Mouse (Mus musculus) ovary, adult 18-20 months (tissue): ENCODE measurements around the gene Dpp10.

Experiments
- DNase-seq: peaks from one replicate; pipeline ENCODE4 v3.0.0; 2022; ENCODE audit warnings: low spot score, mixed read lengths

Gene Dpp10

GRCm38 (mm10) chr1:124044925-124045640 is at the start of gene Dpp10:
Dpp10 (minus strand) TSS chr1:124045559.
- no peak for DNase-seq

GRCm38 (mm10) chr1:124048544-124048943 is 3.2 kb upstream of the Dpp10 start:
- no peak for DNase-seq

- DNase-seq: no peak
Measured at GRCm38 (mm10) chr1:124045761-124046300, 472 bp upstream of the Dpp10 start.

- DNase-seq: no peak
Measured at GRCm38 (mm10) chr1:124044161-124044560, 1.2 kb downstream of the Dpp10 start.

GRCm38 (mm10) chr1:124043421-124043820 is 1.9 kb downstream of the Dpp10 start:
- DNase-seq: no peak

- DNase-seq: no peak
Measured at GRCm38 (mm10) chr1:124041559-124041958, 3.8 kb downstream of the Dpp10 start.

GRCm38 (mm10) chr1:124035306-124035990 is 9.9 kb downstream of the Dpp10 start:
- no peak for DNase-seq

- DNase-seq: no peak
Measured at GRCm38 (mm10) chr1:124032677-124033076, 12.7 kb downstream of the Dpp10 start.

- no peak for DNase-seq
Measured at GRCm38 (mm10) chr1:124031968-124032367, 13.4 kb downstream of the Dpp10 start.

- no peak for DNase-seq
Measured at GRCm38 (mm10) chr1:124002797-124003196, 42.6 kb downstream of the Dpp10 start.

- no peak for DNase-seq
Measured at GRCm38 (mm10) chr1:123995780-123996179, 49.6 kb downstream of the Dpp10 start.

- no peak for DNase-seq
Measured at GRCm38 (mm10) chr1:123985324-123986024, 59.9 kb downstream of the Dpp10 start.

GRCm38 (mm10) chr1:123978597-123978996 is 66.8 kb downstream of the Dpp10 start:
- no peak for DNase-seq

- no peak for DNase-seq
Measured at GRCm38 (mm10) chr1:123974621-123975020, 70.7 kb downstream of the Dpp10 start.

- no peak for DNase-seq
Measured at GRCm38 (mm10) chr1:123946149-123946548, 99.2 kb downstream of the Dpp10 start.

- no peak for DNase-seq
Measured at GRCm38 (mm10) chr1:123940826-123941225, 104.5 kb downstream of the Dpp10 start.

- no peak for DNase-seq
Measured at GRCm38 (mm10) chr1:123933812-123934727, 111.3 kb downstream of the Dpp10 start.

GRCm38 (mm10) chr1:123928003-123928370 is 117.4 kb downstream of the Dpp10 start:
- no peak for DNase-seq

- no peak for DNase-seq
Measured at GRCm38 (mm10) chr1:123927278-123928002, 117.9 kb downstream of the Dpp10 start.

- DNase-seq: no peak
Measured at GRCm38 (mm10) chr1:123924905-123925304, 120.5 kb downstream of the Dpp10 start.

- no peak for DNase-seq
Measured at GRCm38 (mm10) chr1:123923907-123924306, 121.5 kb downstream of the Dpp10 start.
